9 mouse cellular contexts compared by ENCODE assay signal in genomic region chr19:45813263-45813662, GRCm38 (mm10). TPM values are rescaled to one million over a fixed set of nuclear protein-coding genes. Genes with fewer than 3 reads are reported as not detected.
DNase-seq lines count a peak whose midpoint lies in the region; ATAC-seq and TF ChIP-seq lines count a peak whose summit lies in the region.
"Had no signal": no experiment of that assay in that cellular context is flagged by ENCODE, and none has a peak within 500 bp of the region (broad histone marks: within the 10 kb centered on the region; RNA-seq: fewer than 3 reads in every experiment).

No protein-coding gene starts in this region.

- H3K4me3 ChIP-seq in intestine, postnatal 0 days (ENCODE audit: low read depth, low read length): no peak overlapping the region
- H3K4me3 ChIP-seq in intestine, embryonic 15.5 days (replicated peaks): no peak overlapping the region
- no peak overlapping the region for H3K4me3 ChIP-seq in cerebellum, adult 2 months (replicated peaks; ENCODE audit: insufficient read depth, low read depth, low read length)
- no peak overlapping the region for H3K4me3 ChIP-seq in liver, embryonic 11.5 days (ENCODE audit: low read depth, low read length)
- H3K4me3 ChIP-seq in neural tube, embryonic 12.5 days: no peak overlapping the region
- no peak overlapping the region for H3K4me3 ChIP-seq in stomach, embryonic 16.5 days (replicated peaks; ENCODE audit: low read length)
- H3K4me3 ChIP-seq: embryonic facial prominence, embryonic 12.5 days had no signal

- 9% methylated on average over 11 of the region's 11 CpGs for WGBS in intestine, postnatal 0 days
- 7% methylated on average over 11 of the region's 11 CpGs for WGBS in intestine, embryonic 15.5 days
- 5% methylated on average over 11 of the region's 11 CpGs for WGBS in cerebellum, adult 2 months
- 8% methylated on average over 11 of the region's 11 CpGs for WGBS in liver, embryonic 11.5 days
- WGBS in neural tube, embryonic 12.5 days: 11% methylated on average over 11 of the region's 11 CpGs
- WGBS in stomach, embryonic 16.5 days: 7% methylated on average over 11 of the region's 11 CpGs

- no peaks in the 10 kb centered on the region for H3K9me3 ChIP-seq in intestine, postnatal 0 days (ENCODE audit: control insufficient read depth)
- H3K9me3 ChIP-seq in intestine, embryonic 15.5 days: no peaks in the 10 kb centered on the region
- H3K9me3 ChIP-seq in liver, embryonic 11.5 days (ENCODE audit: control insufficient read depth, low read length): no peaks in the 10 kb centered on the region
- no peaks in the 10 kb centered on the region for H3K9me3 ChIP-seq in neural tube, embryonic 12.5 days
- no peaks in the 10 kb centered on the region for H3K9me3 ChIP-seq in stomach, embryonic 16.5 days (replicated peaks; ENCODE audit: control insufficient read depth, low read length)
- H3K9me3 ChIP-seq: embryonic facial prominence, embryonic 12.5 days had no signal

- no peak overlapping the region for H3K9ac ChIP-seq in intestine, postnatal 0 days (ENCODE audit: low read depth, low read length)
- no peak overlapping the region for H3K9ac ChIP-seq in intestine, embryonic 15.5 days
- no peak overlapping the region for H3K9ac ChIP-seq in liver, embryonic 11.5 days (ENCODE audit: low read depth, low read length)
- H3K9ac ChIP-seq in neural tube, embryonic 12.5 days: no peak overlapping the region
- no peak overlapping the region for H3K9ac ChIP-seq in stomach, embryonic 16.5 days (ENCODE audit: low read length)
- H3K9ac ChIP-seq: embryonic facial prominence, embryonic 12.5 days had no signal

- H3K36me3 ChIP-seq in intestine, postnatal 0 days (ENCODE audit: control insufficient read depth, insufficient read depth): no peaks in the 10 kb centered on the region; the same call in 1 of the 2 replicates
- no peaks in the 10 kb centered on the region for H3K36me3 ChIP-seq in intestine, embryonic 15.5 days
- H3K36me3 ChIP-seq in liver, embryonic 11.5 days (ENCODE audit: control insufficient read depth, insufficient read depth, low read length): no peaks in the 10 kb centered on the region
- H3K36me3 ChIP-seq in neural tube, embryonic 12.5 days: peaks cover 2% of the 10 kb centered on the region; the same call in 1 of the 2 replicates
- H3K36me3 ChIP-seq in stomach, embryonic 16.5 days (ENCODE audit: control insufficient read depth, insufficient read depth, low read length): no peaks in the 10 kb centered on the region
- H3K36me3 ChIP-seq: embryonic facial prominence, embryonic 12.5 days had no signal

- peaks cover 3% of the 10 kb centered on the region; the same call in 1 of the 2 replicates for H3K4me1 ChIP-seq in intestine, postnatal 0 days (replicated peaks; ENCODE audit: control insufficient read depth, insufficient read depth, low read length)
- peaks cover 44% of the 10 kb centered on the region for H3K4me1 ChIP-seq in intestine, embryonic 15.5 days (replicated peaks)
- H3K4me1 ChIP-seq in cerebellum, adult 2 months (ENCODE audit: control insufficient read depth, insufficient read depth, low read length): peaks cover 9% of the 10 kb centered on the region
- peaks cover 16% of the 10 kb centered on the region for H3K4me1 ChIP-seq in liver, embryonic 11.5 days (replicated peaks; ENCODE audit: control insufficient read depth, insufficient read depth, low read length)
- peaks cover 46% of the 10 kb centered on the region for H3K4me1 ChIP-seq in neural tube, embryonic 12.5 days
- H3K4me1 ChIP-seq in stomach, embryonic 16.5 days (ENCODE audit: control insufficient read depth, insufficient read depth, low read length): peaks cover 38% of the 10 kb centered on the region

- no peak overlapping the region for H3K4me2 ChIP-seq in intestine, postnatal 0 days (replicated peaks; ENCODE audit: low read depth)
- H3K4me2 ChIP-seq in intestine, embryonic 15.5 days (replicated peaks): no peak overlapping the region
- H3K4me2 ChIP-seq in liver, embryonic 11.5 days: no peak overlapping the region
- H3K4me2 ChIP-seq in neural tube, embryonic 12.5 days (replicated peaks): peak overlapping the region; percentile 64
- H3K4me2 ChIP-seq in stomach, embryonic 16.5 days (ENCODE audit: low read depth, low read length): no peak overlapping the region

- peak; percentile 87 for TF ChIP-seq CTCF in intestine, postnatal 0 days (IDR thresholded peaks at IDR 0.05; ENCODE audit: low read depth)
- TF ChIP-seq CTCF in cerebellum, adult 2 months (IDR thresholded peaks at IDR 0.05; ENCODE audit: borderline replicate concordance, insufficient read depth, low read depth, low read length): peak; percentile 84

- peaks cover 5% of the 10 kb centered on the region; the same call in 1 of the 2 replicates for H3K27me3 ChIP-seq in intestine, postnatal 0 days (replicated peaks; ENCODE audit: control insufficient read depth, insufficient read depth, low read length)
- peaks cover 9% of the 10 kb centered on the region; the same call in 1 of the 2 replicates for H3K27me3 ChIP-seq in intestine, embryonic 15.5 days (replicated peaks)
- H3K27me3 ChIP-seq in cerebellum, adult 2 months (ENCODE audit: control insufficient read depth, insufficient read depth, low read length): no peaks in the 10 kb centered on the region
- peaks cover 30% of the 10 kb centered on the region for H3K27me3 ChIP-seq in liver, embryonic 11.5 days (replicated peaks; ENCODE audit: control insufficient read depth, insufficient read depth, low read length)
- peaks cover 8% of the 10 kb centered on the region for H3K27me3 ChIP-seq in neural tube, embryonic 12.5 days (replicated peaks)
- no peaks in the 10 kb centered on the region; the same call in 1 of the 2 replicates for H3K27me3 ChIP-seq in stomach, embryonic 16.5 days (ENCODE audit: control insufficient read depth, insufficient read depth, low read length)

- ATAC-seq in intestine, postnatal 0 days: peak; percentile 20; the same call in 1 of the 2 replicates
- ATAC-seq in intestine, embryonic 15.5 days: no peak
- ATAC-seq in liver, embryonic 11.5 days (replicated peaks; ENCODE audit: low FRiP score): no peak
- no peak for ATAC-seq in neural tube, embryonic 12.5 days (ENCODE audit: low FRiP score, low read depth)
- peak; percentile 12; the same call in 1 of the 2 replicates for ATAC-seq in stomach, embryonic 16.5 days (ENCODE audit: insufficient read depth, low FRiP score)

- no peak for TF ChIP-seq POLR2A in cerebellum, adult 2 months (IDR thresholded peaks at IDR 0.05; ENCODE audit: borderline replicate concordance, insufficient read depth, low read length)

- H3K27ac ChIP-seq in intestine, postnatal 0 days (ENCODE audit: low read depth, low read length): no peak overlapping the region
- no peak overlapping the region for H3K27ac ChIP-seq in intestine, embryonic 15.5 days
- no peak overlapping the region for H3K27ac ChIP-seq in cerebellum, adult 2 months (ENCODE audit: insufficient read depth, low read length)
- no peak overlapping the region for H3K27ac ChIP-seq in liver, embryonic 11.5 days (ENCODE audit: low read depth, low read length)
- no peak overlapping the region for H3K27ac ChIP-seq in neural tube, embryonic 12.5 days
- H3K27ac ChIP-seq in stomach, embryonic 16.5 days (ENCODE audit: low read length): no peak overlapping the region
- H3K27ac ChIP-seq: embryonic facial prominence, embryonic 12.5 days had no signal

- DNase-seq in cerebellum, adult 2 months: peak; percentile 78 to 89
- peak; percentile 85 to 94 for DNase-seq in frontal cortex, postnatal 36 days (ENCODE audit: low spot score in 2 of 2)
- peak; percentile 88 for DNase-seq in kidney, adult 9 months
- DNase-seq in liver, embryonic 11.5 days (ENCODE audit: low spot score): peak; percentile 78

RNA-seq across cellular contexts. Expression of gene Kcnip2, which starts 2.6 kb away (rescaled TPM):
- polyA plus RNA-seq in intestine, postnatal 0 days (2015; fragmentation: Nextera tagmentation; extraction: Ambion mirVana): 3.6 and 4.7 TPM in 2 replicates
- 1.6 and 1.8 TPM in 2 replicates for polyA plus RNA-seq in intestine, embryonic 15.5 days (2015; fragmentation: Nextera tagmentation; extraction: Ambion mirVana)
- polyA plus RNA-seq in cerebellum, adult 2 months (2012; rRNA removed): 9.5 and 10.8 TPM in 2 replicates
- 1.2 and 1.8 TPM in 2 replicates for polyA plus RNA-seq in liver, embryonic 11.5 days (2014; fragmentation: Nextera tagmentation; extraction: Ambion mirVana)
- 4.5 and 4.8 TPM in 2 replicates for polyA plus RNA-seq in neural tube, embryonic 12.5 days (2016; fragmentation: Nextera tagmentation; extraction: Ambion mirVana)
- polyA plus RNA-seq in stomach, embryonic 16.5 days (2015; fragmentation: Nextera tagmentation; extraction: Ambion mirVana): 2.3 and 2.6 TPM in 2 replicates

RNA-seq across cellular contexts. Expression of gene Mgea5, which starts 29.6 kb away (rescaled TPM):
- 18.2 and 19.3 TPM in 2 replicates for polyA plus RNA-seq in intestine, postnatal 0 days (2015; fragmentation: Nextera tagmentation; extraction: Ambion mirVana)
- 36.3 and 36.4 TPM in 2 replicates for polyA plus RNA-seq in intestine, embryonic 15.5 days (2015; fragmentation: Nextera tagmentation; extraction: Ambion mirVana)
- 109 and 116 TPM in 2 replicates for polyA plus RNA-seq in cerebellum, adult 2 months (2012; rRNA removed)
- polyA plus RNA-seq in liver, embryonic 11.5 days (2014; fragmentation: Nextera tagmentation; extraction: Ambion mirVana): 38.9 and 39.7 TPM in 2 replicates
- 102 and 109 TPM in 2 replicates for polyA plus RNA-seq in neural tube, embryonic 12.5 days (2016; fragmentation: Nextera tagmentation; extraction: Ambion mirVana)
- 35.9 and 40.5 TPM in 2 replicates for polyA plus RNA-seq in stomach, embryonic 16.5 days (2015; fragmentation: Nextera tagmentation; extraction: Ambion mirVana)

Comparison
In these comparisons a context has a peak if more than half of its experiments do, and no peak if none do; other contexts are left out.
1. ATAC-seq: peak in intestine, postnatal 0 days (single experiment) and stomach, embryonic 16.5 days (single experiment); none in intestine, embryonic 15.5 days (single experiment), liver, embryonic 11.5 days (single experiment) and neural tube, embryonic 12.5 days (single experiment).
2. Peak in every context shown above with its lines, with median percentiles within 50 percentile points of each other: DNase-seq.